Mouse (Mus musculus) lung, postnatal 0 days (tissue): ENCODE results near the gene Mmp14. TPM values are rescaled to one million over a fixed set of nuclear protein-coding genes. Genes with fewer than 3 reads are reported as not detected.

Source experiments
- ATAC-seq: fragments of 200-750 bp; cut with Nextera tagmentation; 2 replicates; pipeline ENCODE4 v1.8.0; 2017; ENCODE audit warnings: moderate library complexity
- DNase-seq: peaks from one replicate; pipeline ENCODE4 v3.0.0-alpha.2; 2016; ENCODE audit warnings: low spot score
- H3K27ac ChIP-seq: fragments of 300-500 bp; sonication (generic); 2 replicates; pipeline ENCODE4 v1.5.1; 2014; ENCODE audit warnings: antibody characterized with exemption, mild to moderate bottlenecking, low read length, mixed read lengths
- H3K27me3 ChIP-seq: fragments of 300-500 bp; sonication (generic); replicated peaks from 2 replicates; pipeline ENCODE4 v1.6.1; 2014; ENCODE audit warnings: low read length, mixed read lengths; ENCODE audit not compliant: insufficient read depth
- H3K36me3 ChIP-seq: fragments of 300-500 bp; sonication (generic); 2 replicates; pipeline ENCODE4 v1.6.1; 2014; ENCODE audit warnings: low read length, mixed read lengths; ENCODE audit not compliant: insufficient read depth
- H3K4me1 ChIP-seq: fragments of 300-500 bp; sonication (generic); 2 replicates; pipeline ENCODE4 v1.6.1; 2014; ENCODE audit warnings: antibody characterized with exemption, low read depth, low read length, mixed read lengths; ENCODE audit not compliant: insufficient read depth
- H3K4me2 ChIP-seq: fragments of 300-500 bp; sonication (generic); replicated peaks from 2 replicates; pipeline ENCODE4 v1.6.1; 2014; ENCODE audit warnings: low read depth, mild to moderate bottlenecking, low read length, moderate library complexity, mixed read lengths
- H3K4me3 ChIP-seq: fragments of 300-500 bp; sonication (generic); 2 replicates; pipeline ENCODE4 v1.5.1; 2014; ENCODE audit warnings: low read depth, low read length
- H3K9ac ChIP-seq: fragments of 300-500 bp; sonication (generic); replicated peaks from 2 replicates; pipeline ENCODE4 v1.6.1; 2014; ENCODE audit warnings: low read depth, mild to moderate bottlenecking
- H3K9me3 ChIP-seq: fragments of 300-500 bp; sonication (generic); 2 replicates; pipeline ENCODE4 v1.6.1; 2016; ENCODE audit warnings: low read length, mixed read lengths
- CTCF ChIP-seq: IDR thresholded peaks from 2 replicates; pipeline ENCODE4 v1.5.1; 2016; ENCODE audit warnings: antibody characterized with exemption, mild to moderate bottlenecking
- EP300 ChIP-seq: IDR thresholded peaks from 2 replicates; pipeline ENCODE4 v1.6.1; 2016; ENCODE audit warnings: antibody characterized with exemption, mild to moderate bottlenecking, control low read depth
- WGBS: fragments of 180-500 bp; shearing (Covaris S2); extraction: QIAGEN DNeasy Blood & Tissue Kit; methylation state at CpG from one replicate; pipeline ENCODE4 v1.1.7; 2014; 5-methylcytosine and 5-hydroxymethylcytosine counted together
- polyA plus RNA-seq: library from polyadenylated mRNA; unstranded; fragments of >200 nt; fragmentation: Nextera tagmentation; extraction: Ambion mirVana; gene quantifications from 2 replicates; pipeline ENCODE4 v1.2.1, GENCODE M21; 2015

Gene Mmp14
- polyA plus RNA-seq, 1 experiment from 2014 or later = 155 TPM

DNA sequence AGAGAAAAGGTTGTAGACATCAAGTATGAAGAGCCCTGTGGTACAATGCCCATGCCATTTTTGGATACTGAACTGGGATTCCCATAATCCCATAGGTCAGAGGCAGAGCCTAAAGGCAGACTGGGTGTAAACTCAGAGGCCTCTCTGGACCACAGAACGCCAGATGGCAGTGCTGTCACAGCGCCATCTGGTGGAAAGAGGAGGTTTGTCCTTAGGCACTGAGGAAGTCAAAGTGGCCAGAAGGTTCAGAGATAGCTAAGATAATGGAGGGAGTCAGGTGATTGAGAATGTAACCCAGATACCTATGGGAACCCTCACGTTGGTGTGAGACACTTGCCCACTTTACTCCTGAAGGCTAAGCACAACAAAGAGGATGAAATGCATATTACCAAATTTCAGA lies 62.8 kb downstream of the Mmp14 start:
- TF ChIP-seq CTCF = peak; percentile 96
- TF ChIP-seq EP300 = no peak
- no peak overlapping the region for H3K4me3 ChIP-seq
- no peaks in the 10 kb centered on the region for H3K9me3 ChIP-seq
- no peak overlapping the region for H3K27ac ChIP-seq
- H3K4me1 ChIP-seq = no peaks in the 10 kb centered on the region
- no peak overlapping the region for H3K9ac ChIP-seq
- H3K36me3 ChIP-seq = no peaks in the 10 kb centered on the region
- WGBS = 4% methylated on average over 3 of the region's 3 CpGs
- H3K27me3 ChIP-seq = no peaks in the 10 kb centered on the region
- DNase-seq (peak; percentile 81), ATAC-seq (peak; percentile 78)
- H3K4me2 ChIP-seq = no peak overlapping the region

Other genes with a start within 250 kb of the Mmp14 start
- gene Dad1, start 177.5 kb upstream of the Mmp14 start, polyA plus RNA-seq = 420 and 466 TPM in 2 replicates
- 77.8 and 81.2 TPM in 2 replicates for gene Abhd4, start 177.4 kb upstream of the Mmp14 start, polyA plus RNA-seq
- gene Olfr49, start 146.7 kb upstream of the Mmp14 start, polyA plus RNA-seq = 0.04 TPM in 2 replicates
- 31.5 and 35.0 TPM in 2 replicates for gene Oxa1l, start 70.8 kb upstream of the Mmp14 start, polyA plus RNA-seq
- 20.7 and 24.3 TPM in 2 replicates for gene Slc7a7, start 13.8 kb upstream of the Mmp14 start, polyA plus RNA-seq
- gene Mrpl52, start 4.7 kb upstream of the Mmp14 start, polyA plus RNA-seq = 251 and 266 TPM in 2 replicates
- 92.5 and 96.5 TPM in 2 replicates for gene Lrp10, start 32.5 kb downstream of the Mmp14 start, polyA plus RNA-seq
- 11.9 and 16.0 TPM in 2 replicates for gene Rem2, start 44.5 kb downstream of the Mmp14 start, polyA plus RNA-seq
- 21.2 and 24.3 TPM in 2 replicates for gene Prmt5, start 85.9 kb downstream of the Mmp14 start, polyA plus RNA-seq
- gene Haus4, start 123.0 kb downstream of the Mmp14 start, polyA plus RNA-seq = 22.1 and 24.2 TPM in 2 replicates
- gene Ajuba, start 145.9 kb downstream of the Mmp14 start, polyA plus RNA-seq = 40.0 and 46.4 TPM in 2 replicates
- gene 4931414P19Rik, start 174.4 kb downstream of the Mmp14 start, polyA plus RNA-seq = 3.8 and 6.2 TPM in 2 replicates
- gene Psmb5, start 186.4 kb downstream of the Mmp14 start, polyA plus RNA-seq = 231 and 251 TPM in 2 replicates
- gene Psmb11, start 189.8 kb downstream of the Mmp14 start, polyA plus RNA-seq = 0.04 TPM in 1 of 2 replicates, not detected in the other
- gene Gm17606, start 209.3 kb downstream of the Mmp14 start, polyA plus RNA-seq = not detected in 2 replicates
- gene Cdh24, start 209.8 kb downstream of the Mmp14 start, polyA plus RNA-seq = 0.32 and 0.50 TPM in 2 replicates